Mouse (Mus musculus) forebrain, postnatal 0 days (tissue): ENCODE measurements at regions not wholly inside any gene's neighbourhood (a gene's known extent, or its start where the extent isn't known, plus 50 kb on each side); places are given as distances from the start of the nearest gene placed in this dataset.
"Not testable (repeated sequence)": the region's sequence is repeated elsewhere in the genome, so short reads cannot be mapped to it uniquely, and the experiment has no call there.

ENCODE experiments used
- ATAC-seq: fragments of 200-750 bp; cut with Nextera tagmentation; 2 replicates; pipeline ENCODE4 v1.8.0; 2017; ENCODE audit warnings: mild to moderate bottlenecking, moderate library complexity
- DNase-seq: peaks from one replicate; pipeline ENCODE4 v3.0.0-alpha.2; 2015
- H3K27ac ChIP-seq: fragments of 300-500 bp; sonication (generic); 2 replicates; pipeline ENCODE4 v1.5.1; 2014; ENCODE audit warnings: low read depth, mild to moderate bottlenecking, antibody characterized with exemption, low read length, moderate library complexity, mixed read lengths
- H3K27me3 ChIP-seq: fragments of 300-500 bp; sonication (generic); 2 replicates; pipeline ENCODE4 v1.6.1; 2014; ENCODE audit warnings: mild to moderate bottlenecking, low read length, mixed read lengths; ENCODE audit not compliant: insufficient read depth
- H3K36me3 ChIP-seq: fragments of 300-500 bp; sonication (generic); 2 replicates; pipeline ENCODE4 v1.6.1; 2014; ENCODE audit warnings: mild to moderate bottlenecking, moderate library complexity; ENCODE audit not compliant: insufficient read depth
- H3K4me1 ChIP-seq: fragments of 300-500 bp; sonication (generic); 2 replicates; pipeline ENCODE4 v1.6.1; 2014; ENCODE audit warnings: antibody characterized with exemption; ENCODE audit not compliant: insufficient read depth
- H3K4me2 ChIP-seq: fragments of 300-500 bp; sonication (generic); 2 replicates; pipeline ENCODE4 v1.6.1; 2014; ENCODE audit warnings: low read depth, mild to moderate bottlenecking, moderate library complexity
- H3K4me3 ChIP-seq: fragments of 300-500 bp; sonication (generic); 2 replicates; pipeline ENCODE4 v1.5.1; 2014; ENCODE audit warnings: low read depth, low read length, mixed read lengths
- H3K9ac ChIP-seq: fragments of 300-500 bp; sonication (generic); 2 replicates; pipeline ENCODE4 v1.6.1; 2014; ENCODE audit warnings: mild to moderate bottlenecking
- H3K9me3 ChIP-seq: fragments of 300-500 bp; sonication (generic); 2 replicates; pipeline ENCODE4 v1.6.1; 2016; ENCODE audit warnings: low read length
- CTCF ChIP-seq: sonication (generic); IDR thresholded peaks from 2 replicates; pipeline ENCODE4 v1.5.1; 2016; ENCODE audit warnings: antibody characterized with exemption, control low read depth, low read depth
- WGBS: fragments of 180-500 bp; shearing (Covaris S2); extraction: QIAGEN DNeasy Blood & Tissue Kit; methylation state at CpG from one replicate; pipeline ENCODE4 v1.1.7; 2014; 5-methylcytosine and 5-hydroxymethylcytosine counted together

DNA sequence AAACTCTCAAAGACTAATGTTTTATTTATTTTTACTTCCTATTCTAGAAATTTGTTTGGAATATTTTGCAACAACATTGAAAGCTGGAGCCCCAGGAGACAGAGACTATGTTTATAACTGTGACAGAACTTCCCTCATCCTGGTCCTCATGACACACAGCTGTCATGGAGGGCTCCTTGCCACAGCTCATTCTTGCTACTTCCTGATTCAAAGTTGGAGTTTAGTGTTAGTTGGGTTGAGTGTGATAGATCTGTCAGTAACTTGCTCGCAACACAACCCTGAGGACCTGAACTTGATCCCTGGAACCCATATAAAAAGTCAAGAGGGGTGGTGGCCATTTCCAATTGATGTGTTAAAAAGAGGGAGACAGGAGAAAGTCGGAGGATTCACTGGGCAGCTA lies 328.3 kb upstream of the Nox3 start:
- H3K27me3 ChIP-seq, result no peaks in the 10 kb centered on the region
- H3K27ac ChIP-seq, result no peak overlapping the region
- TF ChIP-seq CTCF, result no peak
- ATAC-seq (no peak), DNase-seq (no peak)
- 91% methylated on average over 2 of the region's 2 CpGs for WGBS
- no peaks in the 10 kb centered on the region for H3K36me3 ChIP-seq
- no peak overlapping the region for H3K4me2 ChIP-seq
- no peaks in the 10 kb centered on the region for H3K9me3 ChIP-seq
- H3K4me3 ChIP-seq, result no peak overlapping the region
- H3K4me1 ChIP-seq, result no peaks in the 10 kb centered on the region
- no peak overlapping the region for H3K9ac ChIP-seq

DNA sequence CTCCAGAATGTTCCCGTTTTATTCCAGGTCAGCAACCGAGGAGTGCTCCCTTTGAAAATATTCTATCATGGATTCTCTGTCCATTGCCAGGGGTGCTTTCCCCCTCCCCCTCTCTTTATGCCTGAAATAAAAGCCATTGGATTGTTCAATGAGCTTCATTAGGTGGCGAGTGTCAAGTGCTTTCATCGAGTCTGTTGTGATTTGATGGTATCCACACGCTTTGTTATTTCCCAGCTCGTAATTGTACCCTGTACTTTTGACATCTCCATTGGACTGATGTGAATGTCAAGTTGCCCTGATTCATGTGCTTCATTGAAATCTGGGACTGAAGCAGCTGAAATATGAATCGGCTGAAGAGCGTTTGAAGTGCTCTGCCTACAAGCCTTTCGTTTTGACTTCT lies 333.1 kb upstream of the Nox3 start:
- H3K9me3 ChIP-seq, result no peaks in the 10 kb centered on the region
- DNase-seq, result no peak
- ATAC-seq, result no peak
- H3K9ac ChIP-seq, result no peak overlapping the region
- H3K4me3 ChIP-seq, result no peak overlapping the region
- no peaks in the 10 kb centered on the region for H3K27me3 ChIP-seq
- no peak overlapping the region for H3K27ac ChIP-seq
- no peak for TF ChIP-seq CTCF
- no peaks in the 10 kb centered on the region for H3K4me1 ChIP-seq
- 34% methylated on average over 9 of the region's 9 CpGs for WGBS
- no peaks in the 10 kb centered on the region for H3K36me3 ChIP-seq
- H3K4me2 ChIP-seq, result no peak overlapping the region

DNA sequence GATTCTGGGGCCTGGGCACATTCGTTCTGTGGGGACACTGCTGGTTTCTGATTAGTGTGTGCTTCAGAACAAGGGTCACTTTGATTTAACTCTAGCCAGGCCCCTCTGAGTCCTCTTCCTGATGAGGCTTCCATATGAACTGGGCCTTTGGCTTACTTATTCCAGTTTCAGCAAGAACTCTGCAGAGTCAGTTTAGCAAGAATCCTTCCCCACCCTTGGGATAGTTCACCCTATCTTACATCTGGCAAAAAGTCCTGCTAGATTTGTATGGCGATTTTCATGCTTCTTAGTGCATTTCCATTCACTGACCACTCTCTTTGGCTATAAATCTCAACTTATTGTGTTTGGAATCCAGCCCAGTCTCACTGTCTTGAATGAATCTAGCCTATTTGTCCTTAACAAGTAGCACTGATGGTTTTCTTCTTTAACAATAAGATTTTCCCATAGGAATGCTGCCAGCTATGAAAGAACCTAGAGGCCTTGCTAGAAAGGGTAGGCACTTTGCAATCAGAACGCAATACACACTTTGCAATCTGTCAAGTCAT lies 338.8 kb upstream of the Nox3 start:
- no peak overlapping the region for H3K4me2 ChIP-seq
- DNase-seq, result no peak
- 0 out of 2 replicates have a peak, but pooled peaks cover under 1% of the 10 kb centered on the region for H3K4me1 ChIP-seq
- WGBS, result 32% methylated on average over 3 of the region's 3 CpGs
- H3K27ac ChIP-seq, result no peak overlapping the region
- H3K27me3 ChIP-seq, result no peaks in the 10 kb centered on the region
- no peak overlapping the region for H3K9ac ChIP-seq
- H3K9me3 ChIP-seq, result no peaks in the 10 kb centered on the region
- no peak overlapping the region for H3K4me3 ChIP-seq
- ATAC-seq, result no peak
- no peak for TF ChIP-seq CTCF
- no peaks in the 10 kb centered on the region for H3K36me3 ChIP-seq

DNA sequence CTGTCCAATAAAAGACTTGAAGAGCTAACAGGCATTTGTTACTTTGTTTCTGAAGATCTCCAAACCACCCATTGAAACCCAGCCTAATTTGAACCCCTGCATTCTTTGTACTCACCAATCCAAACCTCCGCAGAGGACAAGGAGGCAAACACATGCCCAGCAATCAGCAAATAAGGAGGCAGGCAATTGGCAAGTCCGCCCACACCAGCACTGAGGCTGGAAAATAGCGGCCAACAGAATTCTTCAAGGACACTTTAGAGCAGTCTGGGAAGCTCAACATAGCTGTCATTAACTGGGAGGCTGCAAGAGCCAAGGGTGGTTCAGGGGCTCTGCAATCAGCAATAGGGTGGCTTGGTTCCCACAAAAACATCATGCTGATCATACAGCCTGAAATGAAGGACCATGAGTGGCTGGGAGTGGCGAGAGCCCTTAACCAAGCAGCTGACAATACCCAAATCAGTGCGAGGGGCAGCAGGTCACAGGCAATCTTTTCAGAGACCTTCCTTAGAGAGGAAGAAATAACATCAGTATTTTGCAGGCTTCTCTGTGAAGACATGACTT lies 344.1 kb upstream of the Nox3 start:
- H3K36me3 ChIP-seq, result no peaks in the 10 kb centered on the region
- H3K4me3 ChIP-seq, result no peak overlapping the region
- no peaks in the 10 kb centered on the region for H3K9me3 ChIP-seq
- DNase-seq, result peak; percentile 46
- no peak for TF ChIP-seq CTCF
- H3K4me1 ChIP-seq, result peaks cover 3% of the 10 kb centered on the region; the same call in 1 of the 2 replicates
- no peak overlapping the region for H3K4me2 ChIP-seq
- H3K9ac ChIP-seq, result no peak overlapping the region
- 12% methylated on average over 5 of the region's 5 CpGs for WGBS
- no peak overlapping the region for H3K27ac ChIP-seq
- peak; percentile 87 for ATAC-seq
- no peaks in the 10 kb centered on the region for H3K27me3 ChIP-seq

DNA sequence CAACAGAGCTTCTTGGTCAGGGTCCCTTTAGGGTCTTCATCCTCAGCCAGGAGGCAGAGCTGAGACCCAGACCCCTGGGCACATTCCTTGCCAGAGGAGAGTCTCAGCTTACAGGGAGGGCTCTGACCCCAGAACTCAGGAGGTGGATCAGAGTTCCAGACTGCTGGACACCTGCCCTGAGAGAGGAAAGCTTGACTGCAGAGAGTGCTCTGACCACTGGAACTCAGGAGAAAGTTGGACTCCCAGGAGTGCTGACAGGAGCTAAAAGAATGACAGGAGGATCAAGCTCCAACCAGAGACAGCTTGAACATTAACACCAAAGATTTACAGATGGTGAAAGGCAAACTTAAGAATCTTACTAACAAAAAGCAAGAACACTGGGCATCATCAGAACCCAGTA lies 364.1 kb upstream of the Nox3 start:
- not testable (repeated sequence) for H3K4me2 ChIP-seq, H3K27ac ChIP-seq, DNase-seq, H3K4me1 ChIP-seq, H3K4me3 ChIP-seq, ATAC-seq, H3K9me3 ChIP-seq, H3K9ac ChIP-seq, H3K36me3 ChIP-seq, H3K27me3 ChIP-seq

DNA sequence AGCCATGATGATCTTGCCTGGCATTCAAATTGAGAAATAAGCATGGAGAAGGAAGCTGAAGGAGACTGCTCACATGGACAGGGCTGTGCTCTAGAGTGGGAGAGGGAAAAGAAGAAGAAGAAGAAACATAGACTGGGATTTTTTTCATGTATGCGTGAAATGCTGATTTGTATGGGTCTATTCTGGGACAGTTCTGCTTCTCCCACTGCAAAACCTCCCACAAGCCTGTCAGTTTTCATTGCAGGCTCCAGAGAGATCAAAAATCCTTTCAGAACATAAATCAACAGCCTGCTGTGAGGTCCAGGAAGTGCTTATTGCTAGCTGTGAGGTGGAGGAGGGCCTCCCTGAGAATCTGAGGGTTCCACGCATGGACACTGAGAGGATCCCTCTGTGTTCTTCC lies 377.3 kb upstream of the Nox3 start:
- Histone ChIP-seq H3K27me3 (no peaks in the 10 kb centered on the region), H3K4me2 (no peak overlapping the region), H3K4me3 (no peak overlapping the region), H3K4me1 (no peaks in the 10 kb centered on the region), H3K9me3 (no peaks in the 10 kb centered on the region), H3K36me3 (no peaks in the 10 kb centered on the region), H3K9ac (no peak overlapping the region), H3K27ac (no peak overlapping the region)
- no peak for DNase-seq
- TF ChIP-seq CTCF, result no peak
- no peak for ATAC-seq
- 69% methylated on average over 2 of the region's 2 CpGs for WGBS

DNA sequence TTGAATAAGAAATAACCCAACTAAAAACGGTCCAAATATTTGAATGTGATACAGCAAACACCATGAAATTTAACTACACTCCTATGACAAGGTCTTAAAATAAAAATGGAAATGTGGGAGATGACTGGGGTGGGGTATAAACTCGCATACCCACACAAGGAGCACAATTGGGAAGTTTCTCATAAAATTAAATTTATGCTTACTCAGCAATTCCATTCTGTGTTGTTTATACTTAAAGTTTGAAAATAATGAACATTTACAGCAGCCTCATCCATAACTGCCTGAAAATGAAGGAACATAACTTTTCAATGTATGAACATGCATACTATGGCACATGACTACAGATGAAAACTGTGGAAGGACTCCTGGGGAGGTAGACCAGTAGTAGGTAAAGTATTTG lies 384.5 kb upstream of the Nox3 start:
- no peak for TF ChIP-seq CTCF
- Histone ChIP-seq H3K9me3 (no peaks in the 10 kb centered on the region), H3K4me2 (no peak overlapping the region), H3K4me1 (no peaks in the 10 kb centered on the region), H3K9ac (no peak overlapping the region), H3K27ac (no peak overlapping the region), H3K36me3 (no peaks in the 10 kb centered on the region), H3K27me3 (no peaks in the 10 kb centered on the region), H3K4me3 (no peak overlapping the region)
- ATAC-seq (no peak), DNase-seq (no peak)
- 87% methylated on average over 2 of the region's 2 CpGs for WGBS
